Mouse (Mus musculus): ENCODE results near the gene Ankrd17.

- TF ChIP-seq POLR2A (IDR thresholded peaks at IDR 0.05; ENCODE audit: insufficient read depth, low read depth, low read length) (no peak), CTCF (IDR thresholded peaks at IDR 0.05) (no peak), EP300 (IDR thresholded peaks at IDR 0.05; ENCODE audit: insufficient read depth, low read depth, low read length) (no peak)
Measured at GRCm38 (mm10) chr5:90233305-90233704, 133.1 kb downstream of the Ankrd17 start.
